Mouse (Mus musculus) spleen, postnatal 4 days (tissue): Measurements from ENCODE around the gene Gm17026.
A peak's percentile ranks its signal among the peaks of the same experiment; 100 is the strongest.
"Not testable (repeated sequence)": the region's sequence is repeated elsewhere in the genome, so short reads cannot be mapped to it uniquely, and the experiment has no call there.

Experiments
- DNase-seq, 2 experiments: peaks; one replicate each; pipeline ENCODE4 v3.0.0; 2022; ENCODE audit warnings: low spot score in 2 of 2

Gm17026 gene

DNA sequence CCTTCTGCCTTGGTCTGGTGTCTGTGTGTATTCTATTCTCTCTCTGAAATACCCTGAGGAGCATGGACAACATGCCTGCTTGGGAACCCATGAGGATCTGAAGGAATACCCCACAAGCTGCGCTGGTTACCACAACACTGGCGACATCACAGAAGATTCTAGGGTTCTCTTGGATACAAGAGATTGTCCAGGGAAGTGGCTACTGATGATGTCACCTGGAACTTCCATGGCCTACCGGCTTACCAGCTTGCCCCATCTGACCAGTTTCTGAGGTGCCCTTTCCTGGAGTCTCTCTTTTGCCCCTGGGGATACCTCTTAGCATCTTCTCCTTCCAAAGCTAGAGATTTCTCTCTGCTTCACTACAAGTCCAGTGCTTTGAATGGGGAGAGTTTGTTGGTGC is at the start of gene Gm17026:
Gene Gm17026 (minus strand): TSS at position 101 of the 400 bp plus-strand sequence.
- not testable (repeated sequence) for DNase-seq

DNA sequence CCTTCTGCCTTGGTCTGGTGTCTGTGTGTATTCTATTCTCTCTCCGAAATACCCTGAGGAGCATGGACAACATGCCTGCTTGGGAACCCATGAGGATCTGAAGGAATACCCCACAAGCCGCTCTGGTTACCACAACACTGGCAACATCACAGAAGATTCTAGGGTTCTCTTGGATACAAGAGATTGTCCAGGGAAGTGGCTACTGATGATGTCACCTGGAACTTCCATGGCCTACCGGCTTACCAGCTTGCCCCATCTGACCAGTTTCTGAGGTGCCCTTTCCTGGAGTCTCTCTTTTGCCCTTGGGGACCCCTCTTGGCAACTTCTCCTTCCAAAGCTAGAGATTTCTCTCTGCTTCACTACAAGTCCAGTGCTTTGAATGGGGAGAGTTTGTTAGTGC is 37.4 kb upstream of the Gm17026 start, which contains the start of gene Gm9611:
Gene Gm9611 (minus strand): TSS at position 101 of the 400 bp plus-strand sequence.
- not testable (repeated sequence) for DNase-seq

DNA sequence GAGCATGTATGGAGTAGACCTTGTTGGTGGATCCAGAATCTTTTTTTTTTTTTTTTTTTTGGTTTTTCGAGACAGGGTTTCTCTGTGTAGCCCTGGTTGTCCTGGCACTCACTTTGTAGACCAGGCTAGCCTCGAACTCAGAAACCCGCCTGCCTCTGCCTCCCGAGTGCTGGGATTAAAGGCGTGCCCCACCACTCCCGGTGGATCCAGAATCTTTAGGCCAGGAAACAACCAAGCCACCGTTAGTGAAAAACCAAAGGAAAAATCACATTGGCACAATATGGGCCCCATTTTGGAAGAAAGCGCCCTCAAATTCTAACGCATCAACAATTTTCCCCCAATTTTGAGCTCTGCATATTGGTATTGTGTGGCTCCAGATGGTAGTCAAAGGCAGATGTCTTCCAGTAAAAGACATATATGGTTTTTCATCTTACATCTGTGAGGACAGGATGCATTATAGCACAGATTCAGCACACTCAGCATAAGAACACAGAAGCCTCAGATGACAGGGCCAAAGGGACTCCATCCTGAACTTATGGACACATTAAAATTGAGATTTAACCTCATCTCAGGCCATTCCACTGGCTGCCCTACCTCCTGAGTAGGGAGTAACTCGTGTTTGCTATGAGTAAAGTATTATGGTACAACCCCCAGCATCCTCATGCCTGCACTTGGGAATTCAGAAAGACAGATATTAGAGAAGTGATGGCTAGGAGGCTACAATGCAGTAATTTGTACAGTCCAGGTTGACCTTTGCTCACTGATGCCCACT is 42.9 kb downstream of the Gm17026 start:
- DNase-seq = peak; percentile 16 to 64
